Mouse (Mus musculus) embryo, embryonic 11.5 days (tissue): ENCODE data around the gene Gm21860.
"Not testable (repeated sequence)": the region's sequence is repeated elsewhere in the genome, so short reads cannot be mapped to it uniquely, and the experiment has no call there.

Source experiments
- DNase-seq: peaks from one replicate; pipeline ENCODE4 v3.0.0-alpha.2; 2012; ENCODE audit warnings: low read depth, low spot score

The Gm21860 gene

GRCm38 (mm10) chrY:90732101-90732542, 22.5 kb downstream of the Gm21860 start:
- DNase-seq = peak; percentile 100

- not testable (repeated sequence) for DNase-seq
Measured at GRCm38 (mm10) chrY:90731593-90731955, 23.0 kb downstream of the Gm21860 start.

DNA sequence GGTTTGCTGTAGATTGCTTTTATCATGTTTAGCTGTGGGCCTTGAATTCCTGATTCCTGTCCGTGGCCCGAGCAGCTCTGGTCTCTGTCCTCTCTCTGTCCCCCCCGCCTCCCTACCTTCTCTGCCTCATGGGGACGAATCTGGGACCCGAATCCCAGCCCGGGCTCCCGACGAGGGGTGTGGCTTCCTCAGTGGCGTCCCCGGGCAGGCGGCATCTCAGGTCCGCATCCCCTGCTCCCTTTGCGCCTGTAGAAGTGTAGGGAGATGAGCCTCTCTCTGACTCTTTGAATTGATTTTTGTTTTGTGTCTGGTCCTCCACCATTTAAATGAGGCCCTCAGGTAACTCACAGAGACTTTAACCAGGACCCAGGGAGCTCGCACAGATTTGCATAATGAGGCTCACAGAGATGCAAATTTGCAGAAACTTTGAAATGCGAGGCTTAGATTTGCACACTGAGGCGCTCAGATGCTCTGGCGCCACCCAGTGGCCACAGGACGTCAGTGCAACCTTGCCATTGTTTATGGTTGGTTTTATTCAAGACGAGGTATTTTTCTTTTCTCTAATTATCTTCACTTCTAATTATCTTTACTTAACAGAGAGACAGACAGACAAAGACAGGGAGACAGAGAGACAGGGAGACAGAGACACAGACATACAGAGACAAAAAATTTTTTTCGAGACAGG, 23.6 kb downstream of the Gm21860 start:
- DNase-seq = not testable (repeated sequence)

GRCm38 (mm10) chrY:90729816-90730303, 24.8 kb downstream of the Gm21860 start:
- not testable (repeated sequence) for DNase-seq

DNA sequence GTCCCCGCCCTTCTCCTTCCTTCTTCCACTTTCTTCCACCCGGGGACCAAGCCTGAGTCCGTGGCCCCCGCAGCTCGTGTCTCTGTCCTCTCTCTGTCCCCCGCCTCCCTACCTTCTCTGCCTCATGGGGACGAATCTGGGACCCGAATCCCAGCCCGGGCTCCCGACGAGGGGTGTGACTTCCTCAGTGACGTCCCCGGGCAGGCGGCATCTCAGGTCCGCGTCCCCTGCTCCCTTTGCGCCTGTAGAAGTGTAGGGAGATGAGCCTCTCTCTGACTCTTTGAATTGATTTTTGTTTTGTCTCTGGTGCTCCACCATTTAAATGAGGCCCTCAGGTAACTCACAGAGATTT, 25.7 kb downstream of the Gm21860 start:
- not testable (repeated sequence) for DNase-seq

- DNase-seq = not testable (repeated sequence)
Measured at GRCm38 (mm10) chrY:90728251-90728904, 26.2 kb downstream of the Gm21860 start.

DNA sequence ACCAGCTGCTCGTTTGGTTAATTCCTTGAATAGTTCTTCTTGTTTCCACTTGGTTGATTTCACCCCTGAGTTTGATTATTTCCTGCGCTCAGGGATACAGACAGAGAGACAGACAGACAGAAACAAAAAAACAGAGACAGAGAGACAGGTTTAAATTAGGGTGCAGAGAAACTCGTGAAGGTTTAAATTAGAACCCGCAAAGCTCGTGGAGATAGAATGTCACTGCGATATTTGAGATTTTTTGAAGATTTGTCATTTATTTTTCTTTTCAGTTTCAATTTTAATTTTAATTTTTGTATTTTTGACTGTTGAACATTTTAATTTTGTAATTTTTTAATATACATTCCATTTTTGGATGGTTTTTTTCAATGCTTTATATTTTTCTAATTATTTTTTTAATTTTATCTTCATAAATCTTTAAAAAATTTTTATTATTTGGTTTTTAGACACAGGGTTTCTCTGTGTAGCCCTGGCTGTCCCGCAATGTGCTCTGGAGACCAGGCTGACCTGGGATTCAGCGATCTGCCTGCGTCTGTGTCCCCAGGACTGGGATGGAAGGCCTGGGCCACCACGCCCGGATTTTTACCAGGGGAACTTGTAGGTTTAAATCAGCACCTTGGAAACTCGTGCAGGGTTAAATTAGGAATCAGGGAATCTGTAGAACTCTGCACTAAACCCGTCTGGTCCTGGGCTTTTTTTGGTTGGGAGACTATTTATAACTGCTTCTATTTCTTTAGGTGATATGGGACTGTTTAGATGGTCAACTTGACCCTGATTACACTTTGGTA, 27.3 kb downstream of the Gm21860 start:
- DNase-seq = not testable (repeated sequence)

DNA sequence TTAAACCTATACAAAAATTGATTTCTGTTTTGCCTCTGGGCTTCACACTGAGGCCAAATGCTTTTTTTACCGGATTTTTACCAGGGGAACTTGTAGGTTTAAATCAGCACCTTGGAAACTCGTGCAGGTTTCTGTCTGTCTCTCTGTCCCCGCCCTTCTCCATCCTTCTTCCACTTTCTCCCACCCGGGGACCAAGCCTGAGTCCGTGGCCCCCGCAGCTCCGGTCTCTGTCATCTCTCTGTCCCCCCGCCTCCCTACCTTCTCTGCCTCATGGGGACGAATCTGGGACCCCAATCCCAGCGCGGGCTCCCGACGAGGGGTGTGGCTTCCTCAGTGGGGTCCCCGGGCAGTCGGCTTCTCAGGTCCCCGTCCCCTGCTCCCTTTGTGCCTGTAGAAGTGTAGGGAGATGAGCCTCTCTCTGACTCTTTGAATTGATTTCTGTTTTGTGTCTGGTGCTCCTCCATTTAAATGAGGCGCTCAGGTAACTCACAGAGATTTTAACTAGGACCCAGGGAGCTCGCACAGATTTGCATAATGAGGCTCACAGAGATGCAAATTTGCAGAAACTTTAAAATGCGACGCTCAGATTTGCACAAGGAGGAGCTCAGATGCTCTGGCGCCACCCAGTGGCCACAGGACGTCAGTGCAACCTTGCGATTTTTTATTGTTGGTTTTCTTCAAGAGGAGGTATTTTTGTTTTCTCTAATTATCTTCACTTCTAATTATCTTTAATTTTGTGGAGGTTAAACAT, 28.7 kb downstream of the Gm21860 start:
- peak; percentile 70 for DNase-seq

- DNase-seq = not testable (repeated sequence)
Measured at GRCm38 (mm10) chrY:90725166-90725565, 29.5 kb downstream of the Gm21860 start.

GRCm38 (mm10) chrY:90724014-90724709, 30.5 kb downstream of the Gm21860 start:
- DNase-seq = not testable (repeated sequence)

DNA sequence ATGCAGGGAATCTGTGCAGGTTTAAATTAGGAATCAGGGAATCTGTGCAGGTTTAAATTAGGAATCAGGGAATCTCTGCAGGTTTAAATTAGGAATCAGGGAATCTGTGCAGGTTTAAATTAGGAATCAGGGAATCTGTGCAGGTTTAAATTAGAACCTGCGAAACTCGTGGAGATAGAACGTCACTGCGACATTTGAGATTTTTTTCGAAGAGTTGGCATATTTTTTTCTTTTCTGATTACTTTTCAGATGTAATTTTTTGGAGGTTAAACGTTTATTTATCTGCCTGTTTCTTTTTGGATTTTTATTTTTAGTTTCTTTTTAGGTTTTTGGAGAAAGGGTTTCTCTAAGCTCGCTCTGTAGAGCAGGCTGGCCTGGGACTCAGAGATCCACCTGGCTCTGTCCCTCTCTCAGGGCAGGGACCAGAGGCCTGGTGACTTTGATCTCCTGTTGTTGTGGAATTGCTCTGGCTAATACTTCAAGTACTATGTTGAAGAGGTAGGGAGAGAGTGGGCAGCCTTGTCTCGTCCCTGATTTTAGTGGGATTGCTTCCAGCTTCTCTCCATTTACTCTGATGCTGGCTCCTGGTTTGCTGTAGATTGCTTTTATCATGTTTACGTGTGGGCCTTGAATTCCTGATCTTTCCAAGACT, 31.2 kb downstream of the Gm21860 start:
- DNase-seq = not testable (repeated sequence)

DNA sequence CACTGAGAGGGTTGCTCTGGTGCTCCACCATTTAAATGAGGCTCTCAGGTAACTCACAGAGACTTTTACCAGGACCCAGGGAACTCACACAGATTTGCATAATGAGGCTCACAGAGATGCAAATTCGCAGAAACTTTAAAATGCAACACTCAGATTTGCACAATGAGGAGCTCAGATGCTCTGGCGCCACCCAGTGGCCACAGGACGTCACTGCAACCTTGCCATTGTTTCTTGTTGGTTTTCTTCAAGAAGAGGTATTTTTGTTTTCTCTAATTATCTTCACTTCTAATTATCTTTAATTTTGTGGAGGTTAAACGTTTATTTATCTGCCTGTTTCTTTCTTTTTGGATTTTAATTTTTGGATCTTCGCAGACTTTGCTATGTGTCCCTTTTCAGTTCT, 34.1 kb downstream of the Gm21860 start:
- DNase-seq = not testable (repeated sequence)

GRCm38 (mm10) chrY:90719403-90720232, 35.0 kb downstream of the Gm21860 start:
- not testable (repeated sequence) for DNase-seq

- DNase-seq = not testable (repeated sequence)
Measured at GRCm38 (mm10) chrY:90718583-90719402, 35.8 kb downstream of the Gm21860 start.

DNA sequence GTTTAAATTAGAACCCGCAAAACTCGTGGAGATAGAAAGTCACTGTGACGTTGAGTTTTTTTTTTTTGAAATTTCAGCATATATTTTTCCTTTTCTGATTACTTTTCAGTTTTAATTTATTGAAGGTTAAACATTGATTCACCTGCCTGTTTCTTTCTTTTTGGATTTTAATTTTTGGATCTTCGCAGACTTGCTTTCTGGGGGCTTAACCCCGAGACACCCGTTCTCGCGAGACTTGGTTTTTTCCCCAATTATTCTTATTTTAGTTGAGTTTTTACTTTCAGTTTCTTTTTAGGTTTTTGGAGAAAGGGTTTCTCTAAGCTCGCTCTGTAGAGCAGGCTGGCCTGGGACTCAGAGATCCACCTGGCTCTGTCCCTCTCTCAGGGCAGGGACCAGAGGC, 36.6 kb downstream of the Gm21860 start:
- not testable (repeated sequence) for DNase-seq

DNA sequence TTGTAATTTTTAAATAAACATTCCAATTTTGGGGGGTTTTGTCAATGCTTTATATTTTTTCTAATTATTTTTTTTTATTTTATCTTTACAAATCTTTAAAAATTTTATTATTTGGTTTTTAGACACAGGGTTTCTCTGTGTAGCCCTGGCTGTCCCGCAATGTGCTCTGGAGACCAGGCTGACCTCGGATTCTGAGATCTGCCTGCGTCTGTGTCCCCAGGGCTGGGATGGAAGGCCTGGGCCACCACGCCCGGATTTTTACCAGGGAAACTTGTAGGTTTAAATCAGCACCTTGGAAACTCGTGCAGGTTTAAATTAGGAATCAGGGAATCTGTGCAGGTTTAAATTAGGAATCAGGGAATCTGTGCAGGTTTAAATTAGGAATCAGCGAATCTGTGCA, 37.1 kb downstream of the Gm21860 start:
- DNase-seq = not testable (repeated sequence)
